Mouse (Mus musculus) urinary bladder, adult 18-20 months (tissue): ENCODE data around the gene Gadd45b.

Experiments used
- DNase-seq, 2 experiments: peaks; one replicate each; pipeline ENCODE4 v3.0.0; 2022; ENCODE audit warnings: low spot score in 2 of 2, mixed read lengths in 2 of 2

Gene Gadd45b

GRCm38 (mm10) chr10:80929299-80930226, at the start of gene Gadd45b:
TSS of gene Gadd45b (plus strand) at chr10:80930073.
- DNase-seq, result peak; percentile 96 to 99

GRCm38 (mm10) chr10:80880131-80880641, 49.7 kb upstream of the Gadd45b start:
- peak in 1 of 2 experiments; percentile 42 for DNase-seq

GRCm38 (mm10) chr10:80880901-80881300, 49.0 kb upstream of the Gadd45b start:
- no peak for DNase-seq

GRCm38 (mm10) chr10:80881301-80881700, 48.6 kb upstream of the Gadd45b start:
- peak in 1 of 2 experiments; percentile 64 for DNase-seq

GRCm38 (mm10) chr10:80887181-80887580, 42.7 kb upstream of the Gadd45b start:
- no peak for DNase-seq

- no peak for DNase-seq
Observed at GRCm38 (mm10) chr10:80895100-80895499, 34.8 kb upstream of the Gadd45b start.

- DNase-seq, result no peak
Observed at GRCm38 (mm10) chr10:80895697-80896096, 34.2 kb upstream of the Gadd45b start.

GRCm38 (mm10) chr10:80896581-80897485, 33.0 kb upstream of the Gadd45b start:
- DNase-seq, result no peak

GRCm38 (mm10) chr10:80897861-80898510, 31.9 kb upstream of the Gadd45b start:
- DNase-seq, result no peak

GRCm38 (mm10) chr10:80899074-80899473, 30.8 kb upstream of the Gadd45b start:
- no peak for DNase-seq

- no peak for DNase-seq
Observed at GRCm38 (mm10) chr10:80899591-80900317, 30.1 kb upstream of the Gadd45b start.

GRCm38 (mm10) chr10:80900318-80901247, 29.3 kb upstream of the Gadd45b start, which contains the start of gene Timm13:
TSS of gene Timm13 (minus strand) at chr10:80900969.
- DNase-seq, result peak; percentile 84 to 98

GRCm38 (mm10) chr10:80901409-80902272, 28.2 kb upstream of the Gadd45b start:
- DNase-seq, result no peak

- no peak for DNase-seq
Observed at GRCm38 (mm10) chr10:80902273-80902940, 27.5 kb upstream of the Gadd45b start.

GRCm38 (mm10) chr10:80903282-80903681, 26.6 kb upstream of the Gadd45b start:
- DNase-seq, result no peak

- no peak for DNase-seq
Observed at GRCm38 (mm10) chr10:80904004-80904693, 25.7 kb upstream of the Gadd45b start.

GRCm38 (mm10) chr10:80904709-80905108, 25.2 kb upstream of the Gadd45b start:
- DNase-seq, result no peak
